Mouse (Mus musculus) kidney, embryonic 14.5 days (tissue): ENCODE measurements around the gene Rita1. TPM values are rescaled to one million over a fixed set of nuclear protein-coding genes. Genes with fewer than 3 reads are reported as not detected.
A peak's percentile ranks its signal among the peaks of the same experiment; 100 is the strongest.

Source experiments
- ATAC-seq: fragments of 200-750 bp; cut with Nextera tagmentation; 2 replicates; pipeline ENCODE4 v1.8.0; 2017; ENCODE audit warnings: moderate number of reproducible peaks, mild to moderate bottlenecking, moderate TSS enrichment, moderate library complexity; ENCODE audit not compliant: low FRiP score, low TSS enrichment
- H3K27ac ChIP-seq: fragments of 300-500 bp; sonication (generic); 2 replicates; pipeline ENCODE4 v1.5.1; 2014; ENCODE audit warnings: low read depth, mild to moderate bottlenecking, low read length, moderate library complexity, mixed read lengths
- H3K27me3 ChIP-seq: fragments of 300-500 bp; sonication (generic); 2 replicates; pipeline ENCODE4 v1.6.1; 2014; ENCODE audit warnings: mild to moderate bottlenecking, low read length; ENCODE audit not compliant: control insufficient read depth, insufficient read depth
- H3K36me3 ChIP-seq: fragments of 300-500 bp; sonication (generic); 2 replicates; pipeline ENCODE4 v1.6.1; 2014; ENCODE audit warnings: low read length, mixed read lengths; ENCODE audit not compliant: control insufficient read depth, insufficient read depth
- H3K4me1 ChIP-seq: fragments of 300-500 bp; sonication (generic); 2 replicates; pipeline ENCODE4 v1.6.1; 2014; ENCODE audit warnings: low read length, mixed read lengths; ENCODE audit not compliant: control insufficient read depth, insufficient read depth
- H3K4me2 ChIP-seq: fragments of 300-500 bp; sonication (generic); replicated peaks from 2 replicates; pipeline ENCODE4 v1.6.1; 2014; ENCODE audit warnings: low read depth, mild to moderate bottlenecking, low read length
- H3K4me3 ChIP-seq: fragments of 300-500 bp; sonication (generic); 2 replicates; pipeline ENCODE4 v1.5.1; 2014; ENCODE audit warnings: mild to moderate bottlenecking, low read length
- H3K9ac ChIP-seq: fragments of 300-500 bp; sonication (generic); 2 replicates; pipeline ENCODE4 v1.6.1; 2014; ENCODE audit warnings: low read depth, mild to moderate bottlenecking, low read length, moderate library complexity
- H3K9me3 ChIP-seq: fragments of 300-500 bp; sonication (generic); 2 replicates; pipeline ENCODE4 v1.6.1; 2016; ENCODE audit warnings: low read length; ENCODE audit not compliant: control insufficient read depth
- WGBS: fragments of 180-500 bp; shearing (Covaris S2); extraction: QIAGEN DNeasy Blood & Tissue Kit; methylation state at CpG from one replicate; pipeline ENCODE4 v1.1.7; 2014; 5-methylcytosine and 5-hydroxymethylcytosine counted together
- polyA plus RNA-seq: library from polyadenylated mRNA; unstranded; fragments of >200 nt; fragmentation: Nextera tagmentation; extraction: Ambion mirVana; gene quantifications from 2 replicates; pipeline ENCODE4 v1.2.1, GENCODE M21; 2014

The Rita1 gene
- polyA plus RNA-seq, 1 experiment from 2014 or later = 10.4 TPM

GRCm38 (mm10) chr5:120648569-120649373 lies 36.4 kb upstream of the Rita1 start, which contains the start of gene Rasal1:
Gene Rasal1 (plus strand): TSS chr5:120648812.
- H3K4me3 ChIP-seq = peak within 1 kb of the TSS; percentile 28
- peak within 1 kb of the TSS; percentile 31; the same call in 1 of the 2 replicates for H3K9ac ChIP-seq
- ATAC-seq = peak; percentile 78
- no peak within 1 kb of the TSS for H3K27ac ChIP-seq
- peaks cover 10% of the 10 kb centered on the region for H3K4me1 ChIP-seq
- no peaks in the 10 kb centered on the region for H3K36me3 ChIP-seq
- H3K27me3 ChIP-seq = peaks cover 28% of the 10 kb centered on the region
- WGBS = 1% methylated on average over 47 of the region's 53 CpGs
- H3K9me3 ChIP-seq = no peaks in the 10 kb centered on the region
- peak within 1 kb of the TSS; percentile 42 for H3K4me2 ChIP-seq

- no peak overlapping the region for H3K27ac ChIP-seq
- peaks cover 10% of the 10 kb centered on the region for H3K4me1 ChIP-seq
- H3K36me3 ChIP-seq = no peaks in the 10 kb centered on the region
- peaks cover 28% of the 10 kb centered on the region for H3K27me3 ChIP-seq
- no peaks in the 10 kb centered on the region for H3K9me3 ChIP-seq
- H3K4me2 ChIP-seq = peak overlapping the region; percentile 42
- H3K9ac ChIP-seq = no peak overlapping the region
- no peak for ATAC-seq
- WGBS = 25% methylated on average over 12 of the region's 12 CpGs
- H3K4me3 ChIP-seq = 0 out of 2 replicates have a peak overlapping the region, but pooled peaks have one; percentile 28
Measured at GRCm38 (mm10) chr5:120647814-120648491, 35.6 kb upstream of the Rita1 start.

GRCm38 (mm10) chr5:120647361-120647760 lies 35.0 kb upstream of the Rita1 start:
- H3K4me3 ChIP-seq = no peak overlapping the region
- H3K27me3 ChIP-seq = peaks cover 28% of the 10 kb centered on the region
- no peaks in the 10 kb centered on the region for H3K9me3 ChIP-seq
- no peak for ATAC-seq
- no peak overlapping the region for H3K27ac ChIP-seq
- H3K4me2 ChIP-seq = no peak overlapping the region
- H3K9ac ChIP-seq = no peak overlapping the region
- 62% methylated on average over 4 of the region's 4 CpGs for WGBS
- no peaks in the 10 kb centered on the region for H3K36me3 ChIP-seq
- H3K4me1 ChIP-seq = peaks cover 10% of the 10 kb centered on the region

GRCm38 (mm10) chr5:120645851-120646250 lies 33.5 kb upstream of the Rita1 start:
- no peaks in the 10 kb centered on the region for H3K9me3 ChIP-seq
- H3K27me3 ChIP-seq = peaks cover 28% of the 10 kb centered on the region
- no peak for ATAC-seq
- H3K4me1 ChIP-seq = peaks cover 10% of the 10 kb centered on the region
- H3K36me3 ChIP-seq = no peaks in the 10 kb centered on the region
- WGBS = 60% methylated on average over 6 of the region's 6 CpGs
- no peak overlapping the region for H3K4me2 ChIP-seq
- no peak overlapping the region for H3K27ac ChIP-seq
- no peak overlapping the region for H3K4me3 ChIP-seq
- no peak overlapping the region for H3K9ac ChIP-seq

- Histone ChIP-seq H3K4me2 (no peak overlapping the region), H3K4me3 (no peak overlapping the region), H3K27ac (no peak overlapping the region), H3K36me3 (no peaks in the 10 kb centered on the region), H3K27me3 (peaks cover 17% of the 10 kb centered on the region), H3K9ac (no peak overlapping the region), H3K4me1 (peaks cover 10% of the 10 kb centered on the region), H3K9me3 (no peaks in the 10 kb centered on the region)
- ATAC-seq = no peak
- WGBS = 67% methylated on average over 3 of the region's 3 CpGs
Measured at GRCm38 (mm10) chr5:120644227-120644626, 31.8 kb upstream of the Rita1 start.

GRCm38 (mm10) chr5:120643365-120644085 lies 31.1 kb upstream of the Rita1 start:
- Histone ChIP-seq H3K4me2 (no peak overlapping the region), H3K36me3 (no peaks in the 10 kb centered on the region), H3K9ac (no peak overlapping the region), H3K9me3 (no peaks in the 10 kb centered on the region), H3K4me3 (no peak overlapping the region), H3K27me3 (peaks cover 10% of the 10 kb centered on the region), H3K4me1 (peaks cover 4% of the 10 kb centered on the region; the same call in 1 of the 2 replicates), H3K27ac (no peak overlapping the region)
- no peak for ATAC-seq
- WGBS = 61% methylated on average over 14 of the region's 14 CpGs

- H3K27me3 ChIP-seq = no peaks in the 10 kb centered on the region
- no peaks in the 10 kb centered on the region for H3K4me1 ChIP-seq
- H3K4me3 ChIP-seq = no peak overlapping the region
- H3K36me3 ChIP-seq = no peaks in the 10 kb centered on the region
- no peak overlapping the region for H3K4me2 ChIP-seq
- H3K9ac ChIP-seq = no peak overlapping the region
- WGBS = 90% methylated on average over 7 of the region's 7 CpGs
- no peaks in the 10 kb centered on the region for H3K9me3 ChIP-seq
- no peak for ATAC-seq
- no peak overlapping the region for H3K27ac ChIP-seq
Measured at GRCm38 (mm10) chr5:120640094-120640493, 27.7 kb upstream of the Rita1 start.

- H3K4me2 ChIP-seq = no peak overlapping the region
- H3K9ac ChIP-seq = no peak overlapping the region
- no peaks in the 10 kb centered on the region for H3K4me1 ChIP-seq
- no peak for ATAC-seq
- WGBS = 79% methylated on average over 5 of the region's 5 CpGs
- H3K27me3 ChIP-seq = no peaks in the 10 kb centered on the region
- no peak overlapping the region for H3K4me3 ChIP-seq
- peaks cover 4% of the 10 kb centered on the region; the same call in 1 of the 2 replicates for H3K9me3 ChIP-seq
- no peaks in the 10 kb centered on the region for H3K36me3 ChIP-seq
- no peak overlapping the region for H3K27ac ChIP-seq
Measured at GRCm38 (mm10) chr5:120635633-120636032, 23.2 kb upstream of the Rita1 start.
